Mouse (Mus musculus) forebrain, postnatal 0 days (tissue): ENCODE data around the gene Trank1. TPM values are rescaled to one million over a fixed set of nuclear protein-coding genes. Genes with fewer than 3 reads are reported as not detected.
A peak's percentile ranks its signal among the peaks of the same experiment; 100 is the strongest.

Experiments
- ATAC-seq: fragments of 200-750 bp; cut with Nextera tagmentation; 2 replicates; pipeline ENCODE4 v1.8.0; 2017; ENCODE audit warnings: mild to moderate bottlenecking, moderate library complexity
- DNase-seq: peaks from one replicate; pipeline ENCODE4 v3.0.0-alpha.2; 2015
- H3K27ac ChIP-seq: fragments of 300-500 bp; sonication (generic); 2 replicates; pipeline ENCODE4 v1.5.1; 2014; ENCODE audit warnings: low read depth, mild to moderate bottlenecking, antibody characterized with exemption, low read length, moderate library complexity, mixed read lengths
- H3K27me3 ChIP-seq: fragments of 300-500 bp; sonication (generic); 2 replicates; pipeline ENCODE4 v1.6.1; 2014; ENCODE audit warnings: mild to moderate bottlenecking, low read length, mixed read lengths; ENCODE audit not compliant: insufficient read depth
- H3K36me3 ChIP-seq: fragments of 300-500 bp; sonication (generic); 2 replicates; pipeline ENCODE4 v1.6.1; 2014; ENCODE audit warnings: mild to moderate bottlenecking, moderate library complexity; ENCODE audit not compliant: insufficient read depth
- H3K4me1 ChIP-seq: fragments of 300-500 bp; sonication (generic); 2 replicates; pipeline ENCODE4 v1.6.1; 2014; ENCODE audit warnings: antibody characterized with exemption; ENCODE audit not compliant: insufficient read depth
- H3K4me2 ChIP-seq: fragments of 300-500 bp; sonication (generic); 2 replicates; pipeline ENCODE4 v1.6.1; 2014; ENCODE audit warnings: low read depth, mild to moderate bottlenecking, moderate library complexity
- H3K4me3 ChIP-seq: fragments of 300-500 bp; sonication (generic); 2 replicates; pipeline ENCODE4 v1.5.1; 2014; ENCODE audit warnings: low read depth, low read length, mixed read lengths
- H3K9ac ChIP-seq: fragments of 300-500 bp; sonication (generic); 2 replicates; pipeline ENCODE4 v1.6.1; 2014; ENCODE audit warnings: mild to moderate bottlenecking
- H3K9me3 ChIP-seq: fragments of 300-500 bp; sonication (generic); 2 replicates; pipeline ENCODE4 v1.6.1; 2016; ENCODE audit warnings: low read length
- CTCF ChIP-seq: sonication (generic); IDR thresholded peaks from 2 replicates; pipeline ENCODE4 v1.5.1; 2016; ENCODE audit warnings: antibody characterized with exemption, control low read depth, low read depth
- WGBS: fragments of 180-500 bp; shearing (Covaris S2); extraction: QIAGEN DNeasy Blood & Tissue Kit; methylation state at CpG from one replicate; pipeline ENCODE4 v1.1.7; 2014; 5-methylcytosine and 5-hydroxymethylcytosine counted together
- polyA plus RNA-seq: library from polyadenylated mRNA; unstranded; fragments of >200 nt; fragmentation: Nextera tagmentation; extraction: Ambion mirVana; gene quantifications from 2 replicates; pipeline ENCODE4 v1.2.1, GENCODE M21; 2015
- total RNA-seq: library from RNA; depleted of rRNA; stranded (reverse); fragments of >200 nt; gene quantifications from 2 replicates; pipeline ENCODE4 v1.2.3, GENCODE M21; 2014

The Trank1 gene
- total and polyA plus RNA-seq, 2 experiments from 2014 or later, result 10.9 to 92.5 TPM

DNA sequence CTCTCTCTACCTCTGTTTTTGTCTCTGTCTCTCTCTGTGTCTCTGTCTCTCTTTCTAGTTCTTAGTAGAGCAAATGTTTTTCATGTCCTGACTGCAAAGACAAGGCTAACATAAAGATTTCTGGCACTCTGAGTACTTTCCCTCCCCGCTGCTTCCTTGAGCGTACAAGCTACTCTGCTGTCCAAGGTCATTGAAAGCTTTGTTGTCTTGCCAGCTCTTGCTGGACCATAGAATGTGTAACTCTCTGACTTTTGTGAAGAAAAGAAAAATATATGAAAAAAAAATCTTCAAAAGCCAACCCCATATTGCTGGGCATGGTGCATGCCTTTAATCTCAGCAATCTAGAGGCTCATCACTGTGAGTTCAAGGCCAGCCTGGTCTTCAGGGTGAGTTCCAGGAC, 12.9 kb upstream of the Trank1 start:
- WGBS, result 69% methylated on average over 2 of the region's 2 CpGs
- Histone ChIP-seq H3K9me3 (no peaks in the 10 kb centered on the region), H3K4me1 (no peaks in the 10 kb centered on the region), H3K36me3 (no peaks in the 10 kb centered on the region), H3K9ac (no peak overlapping the region), H3K4me2 (no peak overlapping the region), H3K4me3 (no peak overlapping the region), H3K27ac (no peak overlapping the region), H3K27me3 (no peaks in the 10 kb centered on the region)
- DNase-seq, result no peak
- no peak for TF ChIP-seq CTCF
- ATAC-seq, result no peak

DNA sequence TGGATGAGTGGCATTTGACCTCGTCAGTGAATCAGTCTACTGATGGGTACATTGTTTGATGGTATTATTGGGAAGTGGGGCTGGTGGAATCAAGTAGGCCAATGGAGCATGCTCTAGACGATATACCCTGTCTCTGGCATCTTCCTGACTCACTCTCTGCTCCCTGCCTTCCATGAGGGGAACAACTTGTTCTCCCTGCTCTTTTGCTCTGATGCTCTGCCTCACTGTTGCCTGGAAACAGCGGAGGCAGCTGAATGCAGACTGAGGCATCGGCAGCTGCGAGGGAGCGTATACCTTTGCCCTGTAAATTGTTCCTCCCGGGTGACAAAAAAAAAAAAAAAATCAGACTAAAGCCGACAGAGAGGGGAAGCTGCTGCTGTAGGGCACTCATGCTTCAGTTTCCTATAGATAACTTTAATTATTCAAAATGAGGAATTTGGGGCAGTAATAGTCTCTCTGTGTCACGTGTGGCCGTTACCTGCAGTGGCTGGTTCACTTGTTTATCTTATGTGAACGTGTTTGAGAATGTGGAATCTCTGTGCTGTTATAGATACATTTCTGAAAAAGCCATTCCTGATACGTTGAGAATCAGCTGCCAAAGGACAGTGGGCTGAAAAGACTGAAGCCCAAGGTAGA, 9.2 kb upstream of the Trank1 start:
- no peaks in the 10 kb centered on the region for H3K36me3 ChIP-seq
- no peak overlapping the region for H3K27ac ChIP-seq
- H3K4me1 ChIP-seq, result no peaks in the 10 kb centered on the region
- no peak for TF ChIP-seq CTCF
- H3K9ac ChIP-seq, result no peak overlapping the region
- WGBS, result 54% methylated on average over 12 of the region's 12 CpGs
- no peak overlapping the region for H3K4me2 ChIP-seq
- peak; percentile 73; the same call in 1 of the 2 replicates for ATAC-seq
- H3K4me3 ChIP-seq, result no peak overlapping the region
- H3K9me3 ChIP-seq, result no peaks in the 10 kb centered on the region
- no peaks in the 10 kb centered on the region for H3K27me3 ChIP-seq
- peak; percentile 21 for DNase-seq

DNA sequence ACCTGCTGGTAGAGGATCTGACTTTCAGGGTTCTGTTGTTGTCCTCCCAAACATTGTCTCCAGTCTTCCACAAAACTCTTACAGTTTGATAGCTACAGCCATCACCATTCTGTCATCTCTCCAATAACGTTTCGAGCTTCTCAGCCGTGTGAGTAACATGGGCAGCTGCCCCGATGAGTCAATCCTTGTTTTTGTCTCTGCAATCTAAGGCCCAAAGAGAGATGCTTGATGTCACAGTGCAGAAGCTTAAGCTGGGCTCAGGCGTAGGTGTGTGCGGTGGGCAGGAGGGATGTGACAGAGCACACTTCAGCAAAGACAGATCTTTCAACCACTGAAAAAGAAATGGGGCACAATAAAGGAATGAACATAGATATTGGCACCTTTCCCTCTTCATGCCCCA, 7.5 kb upstream of the Trank1 start:
- no peaks in the 10 kb centered on the region for H3K27me3 ChIP-seq
- H3K9me3 ChIP-seq, result no peaks in the 10 kb centered on the region
- no peak overlapping the region for H3K4me3 ChIP-seq
- DNase-seq (no peak), ATAC-seq (no peak)
- no peak overlapping the region for H3K4me2 ChIP-seq
- H3K36me3 ChIP-seq, result no peaks in the 10 kb centered on the region
- no peaks in the 10 kb centered on the region for H3K4me1 ChIP-seq
- 87% methylated on average over 6 of the region's 6 CpGs for WGBS
- H3K9ac ChIP-seq, result no peak overlapping the region
- H3K27ac ChIP-seq, result no peak overlapping the region
- TF ChIP-seq CTCF, result no peak

DNA sequence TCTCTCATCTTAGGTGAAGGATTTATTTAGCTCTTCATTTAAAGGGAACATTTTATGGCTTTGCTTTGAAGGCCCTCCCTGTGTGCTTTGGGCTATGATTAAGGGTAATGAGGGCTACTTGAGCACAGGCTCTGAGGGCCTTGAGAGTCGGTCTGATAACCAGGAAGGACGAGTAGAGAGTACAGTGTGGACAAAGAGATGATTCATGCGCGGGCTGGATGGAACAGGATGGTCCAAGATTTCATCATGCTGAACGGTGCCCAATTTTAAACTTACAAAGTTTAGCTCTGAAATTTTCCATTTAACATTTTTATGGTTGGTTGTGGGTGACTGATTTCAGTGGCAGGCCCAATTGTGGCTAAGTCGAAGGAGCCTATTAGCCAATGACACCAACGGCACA, 5.4 kb upstream of the Trank1 start:
- Histone ChIP-seq H3K9ac (no peak overlapping the region), H3K27me3 (peaks cover 16% of the 10 kb centered on the region; the same call in 1 of the 2 replicates), H3K9me3 (no peaks in the 10 kb centered on the region; the same call in 1 of the 2 replicates), H3K36me3 (no peaks in the 10 kb centered on the region), H3K27ac (no peak overlapping the region), H3K4me1 (no peaks in the 10 kb centered on the region), H3K4me3 (no peak overlapping the region), H3K4me2 (no peak overlapping the region)
- no peak for TF ChIP-seq CTCF
- DNase-seq (no peak), ATAC-seq (no peak)
- 87% methylated on average over 7 of the region's 7 CpGs for WGBS

DNA sequence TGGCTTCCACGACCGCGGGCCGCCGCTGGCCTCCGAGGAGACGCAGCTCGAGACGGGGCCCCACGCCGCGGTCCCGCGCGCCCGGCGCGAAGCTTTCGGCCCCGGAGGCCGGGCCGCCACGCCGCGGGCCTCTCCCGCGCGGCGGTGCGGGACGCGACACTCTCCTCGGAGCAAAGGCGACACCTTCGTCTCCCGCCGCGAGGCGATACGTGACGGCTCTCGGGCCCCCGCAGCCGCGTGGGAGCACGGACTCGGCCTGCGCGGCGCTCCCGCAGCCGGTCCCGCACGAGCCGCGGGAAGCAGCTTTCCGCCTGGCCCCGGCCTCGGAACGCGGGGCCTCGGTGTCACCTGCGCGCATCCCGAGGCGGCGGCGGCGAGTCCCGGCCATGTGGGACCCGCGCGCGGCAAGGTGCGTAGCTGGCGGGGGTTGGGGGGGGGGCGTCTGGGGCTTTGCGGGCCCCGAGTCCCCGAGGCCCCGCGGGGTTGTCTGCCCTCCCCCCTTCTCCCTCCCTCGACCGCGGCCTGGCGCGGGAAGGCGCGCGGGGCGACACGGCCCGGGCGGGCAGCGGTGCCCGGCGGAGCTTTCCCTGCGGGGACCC, 403 bp downstream of the Trank1 start:
- Histone ChIP-seq H3K27me3 (peaks cover 24% of the 10 kb centered on the region), H3K27ac (peak overlapping the region; percentile 76), H3K4me1 (no peaks in the 10 kb centered on the region), H3K9ac (peak overlapping the region; percentile 66), H3K9me3 (no peaks in the 10 kb centered on the region; the same call in 1 of the 2 replicates), H3K36me3 (no peaks in the 10 kb centered on the region), H3K4me2 (peak overlapping the region; percentile 78), H3K4me3 (peak overlapping the region; percentile 61)
- no peak for TF ChIP-seq CTCF
- ATAC-seq, result peak; percentile 32
- whole genome bisulfite sequencing, result 2% methylated on average over 82 of the region's 98 CpGs
- DNase-seq, result peak; percentile 48

DNA sequence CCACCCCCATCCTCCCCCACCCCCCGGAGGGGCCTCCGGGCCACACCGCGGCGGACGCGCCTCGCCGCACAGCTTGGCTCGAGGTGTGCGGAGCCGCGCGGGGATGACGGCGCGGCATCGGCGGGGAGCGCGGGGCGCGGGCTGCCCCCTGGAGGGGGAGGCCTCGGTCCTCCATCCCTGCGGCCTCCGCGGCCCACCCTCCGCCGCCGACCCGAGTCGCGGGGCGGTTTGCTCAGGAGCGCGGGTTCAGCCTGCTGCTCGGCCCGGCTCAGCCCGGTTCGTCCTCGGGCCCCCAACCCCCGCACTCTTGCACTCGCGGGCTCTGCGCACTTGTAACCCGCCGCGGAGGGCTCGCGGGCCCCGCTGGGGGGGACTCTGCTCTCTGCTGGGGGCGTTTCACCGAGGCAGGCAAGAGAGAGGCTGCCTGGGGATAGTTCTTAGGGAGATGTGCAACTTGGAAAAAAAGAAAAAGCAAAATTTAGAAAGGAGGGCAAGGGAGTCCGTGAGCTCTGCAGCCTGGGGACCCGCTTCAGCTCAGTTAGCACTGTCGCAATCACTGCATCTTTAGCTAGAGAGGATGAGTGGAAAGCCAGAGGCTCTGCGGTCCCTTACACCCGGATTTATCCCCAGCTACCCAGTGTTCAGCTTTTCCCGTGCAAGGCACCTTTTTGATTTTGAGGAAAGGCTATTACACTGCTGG, 1.1 kb downstream of the Trank1 start:
- Histone ChIP-seq H3K9ac (peak overlapping the region; percentile 66), H3K9me3 (no peaks in the 10 kb centered on the region; the same call in 1 of the 2 replicates), H3K4me2 (peak overlapping the region; percentile 78), H3K4me1 (no peaks in the 10 kb centered on the region), H3K27ac (peak overlapping the region; percentile 76), H3K36me3 (no peaks in the 10 kb centered on the region), H3K4me3 (peak overlapping the region; percentile 61), H3K27me3 (peaks cover 24% of the 10 kb centered on the region)
- ATAC-seq, result peak; percentile 59
- peak; percentile 48 for DNase-seq
- TF ChIP-seq CTCF, result no peak
- WGBS, result under 1% methylated on average over 38 of the region's 59 CpGs

DNA sequence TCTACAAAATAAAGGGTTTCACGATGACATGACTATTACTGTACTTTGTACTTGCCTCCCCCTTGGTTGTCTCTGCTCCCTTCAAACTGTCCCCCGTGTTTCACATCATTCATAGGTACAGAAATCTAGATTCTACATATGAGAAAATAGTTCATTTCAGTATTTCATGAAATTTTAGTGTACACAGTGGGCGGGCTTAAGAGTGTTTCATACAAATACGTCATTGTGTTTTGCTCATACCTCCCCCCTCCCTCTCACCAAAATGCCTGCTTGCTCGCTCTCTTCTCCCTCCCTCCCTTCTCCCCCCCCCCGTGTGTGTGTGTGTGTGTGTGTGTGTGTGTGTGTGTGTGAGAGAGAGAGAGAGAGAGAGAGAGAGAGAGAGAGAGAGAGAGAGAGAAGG, 1.8 kb downstream of the Trank1 start:
- Histone ChIP-seq H3K27me3 (peaks cover 24% of the 10 kb centered on the region), H3K36me3 (no peaks in the 10 kb centered on the region), H3K9me3 (no peaks in the 10 kb centered on the region; the same call in 1 of the 2 replicates), H3K27ac (no peak overlapping the region), H3K4me3 (peak overlapping the region; percentile 61), H3K4me1 (no peaks in the 10 kb centered on the region), H3K9ac (no peak overlapping the region), H3K4me2 (peak overlapping the region; percentile 78)
- 11% methylated on average over 6 of the region's 6 CpGs for WGBS
- no peak for DNase-seq
- no peak for TF ChIP-seq CTCF
- ATAC-seq, result peak; percentile 19; the same call in 1 of the 2 replicates
